Mouse (Mus musculus): ENCODE data around the gene Tm4sf19. TPM values are rescaled to one million over a fixed set of nuclear protein-coding genes. Genes with fewer than 3 reads are reported as not detected.

Tm4sf19 gene
- polyA plus RNA-seq, 2 experiments = 0.04 TPM; not detected in 1

GRCm38 (mm10) chr16:32382901-32383300 lies 17.4 kb upstream of the Tm4sf19 start:
- Histone ChIP-seq H3K4me1 (replicated peaks; ENCODE audit: control insufficient read depth in 2 of 2, insufficient read depth in 2 of 2, low read length in 1 of 2) (peaks cover 0 to 2% of the 10 kb centered on the region in 2 experiments; a peak in 1 of 4 replicates), H3K9ac (replicated peaks) (no peak overlapping the region), H3K9me3 (ENCODE audit: control insufficient read depth, low read length) (no peaks in the 10 kb centered on the region), H3K36me3 (replicated peaks; ENCODE audit: control insufficient read depth, insufficient read depth, low read depth) (peaks cover 51% of the 10 kb centered on the region), H3K4me3 (ENCODE audit: insufficient read depth in 1 of 2, low read depth in 2 of 2, low read length in 2 of 2) (no peak overlapping the region), H3K4me2 (ENCODE audit: low read depth) (no peak overlapping the region), H3K27ac (no peak overlapping the region), H3K27me3 (ENCODE audit: control insufficient read depth, insufficient read depth, low read length) (no peaks in the 10 kb centered on the region)
- no peak for ATAC-seq (ENCODE audit: insufficient read depth)
- no peak for DNase-seq (ENCODE audit: low read depth in 3 of 3, low spot score in 3 of 3)
- TF ChIP-seq EP300 (IDR thresholded peaks at IDR 0.05; ENCODE audit: low read depth) (no peak), CTCF (IDR thresholded peaks at IDR 0.05; ENCODE audit: low read depth) (no peak)

GRCm38 (mm10) chr16:32384885-32385284 lies 15.4 kb upstream of the Tm4sf19 start:
- Histone ChIP-seq H3K27ac (no peak overlapping the region), H3K9me3 (ENCODE audit: control insufficient read depth, low read length) (no peaks in the 10 kb centered on the region), H3K27me3 (ENCODE audit: control insufficient read depth, insufficient read depth, low read length) (no peaks in the 10 kb centered on the region), H3K9ac (replicated peaks) (no peak overlapping the region), H3K4me3 (ENCODE audit: insufficient read depth in 1 of 2, low read depth in 2 of 2, low read length in 2 of 2) (no peak overlapping the region), H3K4me2 (ENCODE audit: low read depth) (no peak overlapping the region), H3K4me1 (replicated peaks; ENCODE audit: control insufficient read depth in 2 of 2, insufficient read depth in 2 of 2, low read length in 1 of 2) (peaks cover 2 to 4% of the 10 kb centered on the region in 2 experiments; a peak in 3 of 4 replicates), H3K36me3 (replicated peaks; ENCODE audit: control insufficient read depth, insufficient read depth, low read depth) (peaks cover 35% of the 10 kb centered on the region)
- WGBS (ENCODE audit: insufficient replicate concordance) = 32% methylated on average over 2 of the region's 2 CpGs
- TF ChIP-seq CTCF (IDR thresholded peaks at IDR 0.05; ENCODE audit: low read depth) (no peak), EP300 (IDR thresholded peaks at IDR 0.05; ENCODE audit: low read depth) (no peak)
- DNase-seq (ENCODE audit: low read depth in 3 of 3, low spot score in 3 of 3) (no peak), ATAC-seq (ENCODE audit: insufficient read depth) (no peak)

GRCm38 (mm10) chr16:32386826-32387225 lies 13.5 kb upstream of the Tm4sf19 start:
- Histone ChIP-seq H3K27ac (no peak overlapping the region), H3K9ac (replicated peaks) (no peak overlapping the region), H3K27me3 (ENCODE audit: control insufficient read depth, insufficient read depth, low read length) (no peaks in the 10 kb centered on the region), H3K9me3 (ENCODE audit: control insufficient read depth, low read length) (no peaks in the 10 kb centered on the region), H3K4me1 (replicated peaks; ENCODE audit: control insufficient read depth in 2 of 2, insufficient read depth in 2 of 2, low read length in 1 of 2) (peaks cover 2 to 5% of the 10 kb centered on the region in 2 experiments; a peak in 3 of 4 replicates), H3K4me2 (ENCODE audit: low read depth) (no peak overlapping the region), H3K36me3 (replicated peaks; ENCODE audit: control insufficient read depth, insufficient read depth, low read depth) (peaks cover 26% of the 10 kb centered on the region), H3K4me3 (ENCODE audit: insufficient read depth in 1 of 2, low read depth in 2 of 2, low read length in 2 of 2) (no peak overlapping the region)
- ATAC-seq (ENCODE audit: insufficient read depth) (no peak), DNase-seq (ENCODE audit: low read depth in 3 of 3, low spot score in 3 of 3) (no peak)
- TF ChIP-seq EP300 (IDR thresholded peaks at IDR 0.05; ENCODE audit: low read depth) (no peak), CTCF (IDR thresholded peaks at IDR 0.05; ENCODE audit: low read depth) (no peak)
- 77% methylated on average over 3 of the region's 3 CpGs for WGBS (ENCODE audit: insufficient replicate concordance)

GRCm38 (mm10) chr16:32389049-32389448 lies 11.3 kb upstream of the Tm4sf19 start:
- ATAC-seq (ENCODE audit: insufficient read depth) = no peak
- H3K9me3 ChIP-seq (ENCODE audit: control insufficient read depth, low read length) = no peaks in the 10 kb centered on the region
- peaks cover 15% of the 10 kb centered on the region for H3K36me3 ChIP-seq (replicated peaks; ENCODE audit: control insufficient read depth, insufficient read depth, low read depth)
- TF ChIP-seq EP300 (IDR thresholded peaks at IDR 0.05; ENCODE audit: low read depth) (peak; percentile 68), CTCF (IDR thresholded peaks at IDR 0.05; ENCODE audit: low read depth) (no peak)
- no peak overlapping the region for H3K9ac ChIP-seq (replicated peaks)
- no peak overlapping the region for H3K27ac ChIP-seq
- H3K4me1 ChIP-seq (replicated peaks; ENCODE audit: control insufficient read depth in 2 of 2, insufficient read depth in 2 of 2, low read length in 1 of 2) = peaks cover 2 to 5% of the 10 kb centered on the region in 2 experiments; a peak in 3 of 4 replicates
- no peak overlapping the region for H3K4me3 ChIP-seq (ENCODE audit: insufficient read depth in 1 of 2, low read depth in 2 of 2, low read length in 2 of 2)
- no peaks in the 10 kb centered on the region for H3K27me3 ChIP-seq (ENCODE audit: control insufficient read depth, insufficient read depth, low read length)
- no peak overlapping the region for H3K4me2 ChIP-seq (ENCODE audit: low read depth)
- DNase-seq (ENCODE audit: low read depth in 3 of 3, low spot score in 3 of 3) = no peak

- no peak overlapping the region for H3K4me2 ChIP-seq (ENCODE audit: low read depth)
- H3K36me3 ChIP-seq (replicated peaks; ENCODE audit: control insufficient read depth, insufficient read depth, low read depth) = peaks cover 11% of the 10 kb centered on the region
- TF ChIP-seq EP300 (IDR thresholded peaks at IDR 0.05; ENCODE audit: low read depth) (no peak), CTCF (IDR thresholded peaks at IDR 0.05; ENCODE audit: low read depth) (no peak)
- ATAC-seq (ENCODE audit: insufficient read depth) (no peak), DNase-seq (ENCODE audit: low read depth in 3 of 3, low spot score in 3 of 3) (no peak)
- H3K4me1 ChIP-seq (replicated peaks; ENCODE audit: control insufficient read depth in 2 of 2, insufficient read depth in 2 of 2, low read length in 1 of 2) = peaks cover 2 to 5% of the 10 kb centered on the region in 2 experiments; a peak in 3 of 4 replicates
- H3K9ac ChIP-seq (replicated peaks) = no peak overlapping the region
- no peak overlapping the region for H3K27ac ChIP-seq
- H3K4me3 ChIP-seq (ENCODE audit: insufficient read depth in 1 of 2, low read depth in 2 of 2, low read length in 2 of 2) = no peak overlapping the region
- WGBS (ENCODE audit: insufficient replicate concordance) = 54% methylated on average over 3 of the region's 3 CpGs
- no peaks in the 10 kb centered on the region for H3K9me3 ChIP-seq (ENCODE audit: control insufficient read depth, low read length)
- no peaks in the 10 kb centered on the region for H3K27me3 ChIP-seq (ENCODE audit: control insufficient read depth, insufficient read depth, low read length)
Observed at GRCm38 (mm10) chr16:32389841-32390240, 10.5 kb upstream of the Tm4sf19 start.
